Mouse (Mus musculus) lung, adult 2 months (tissue): ENCODE measurements around the gene Cmtr2.

Source experiments
- CTCF ChIP-seq: fragments of 200-500 bp; IDR thresholded peaks from 2 replicates; pipeline ENCODE4 v1.5.1; 2011; ENCODE audit warnings: mild to moderate bottlenecking, low read length, control low read depth; ENCODE audit not compliant: insufficient read depth
- POLR2A ChIP-seq: fragments of 200-500 bp; IDR thresholded peaks from 2 replicates; pipeline ENCODE4 v1.6.1; 2011; ENCODE audit warnings: low read depth, mild to moderate bottlenecking, control low read depth, low read length, borderline replicate concordance; ENCODE audit errors: extremely low read depth

DNA sequence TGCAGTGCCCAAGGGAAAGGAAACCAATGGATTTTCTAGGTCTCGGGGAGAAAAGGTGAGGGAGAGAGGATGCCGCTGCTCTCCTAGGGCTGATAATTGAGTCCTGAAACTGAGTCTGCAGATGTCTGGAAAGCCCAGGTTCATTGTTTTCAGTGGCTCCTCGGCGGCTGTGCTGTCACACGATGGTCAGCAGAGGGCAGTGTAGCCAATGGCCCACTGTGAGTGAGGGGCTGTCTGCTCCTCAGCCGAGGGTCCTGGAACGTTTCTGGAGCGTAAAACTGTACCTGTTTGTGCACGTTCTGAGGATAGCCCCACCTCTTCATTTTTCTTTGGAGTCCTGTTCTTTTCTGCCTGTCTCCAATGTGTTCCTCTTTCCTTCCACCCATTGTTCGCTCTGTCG, 13.7 kb upstream of the Cmtr2 start:
- TF ChIP-seq POLR2A (no peak), CTCF (peak; percentile 50)
